Comparison of ENCODE assay signal across 20 mouse cellular contexts in the genomic region with DNA sequence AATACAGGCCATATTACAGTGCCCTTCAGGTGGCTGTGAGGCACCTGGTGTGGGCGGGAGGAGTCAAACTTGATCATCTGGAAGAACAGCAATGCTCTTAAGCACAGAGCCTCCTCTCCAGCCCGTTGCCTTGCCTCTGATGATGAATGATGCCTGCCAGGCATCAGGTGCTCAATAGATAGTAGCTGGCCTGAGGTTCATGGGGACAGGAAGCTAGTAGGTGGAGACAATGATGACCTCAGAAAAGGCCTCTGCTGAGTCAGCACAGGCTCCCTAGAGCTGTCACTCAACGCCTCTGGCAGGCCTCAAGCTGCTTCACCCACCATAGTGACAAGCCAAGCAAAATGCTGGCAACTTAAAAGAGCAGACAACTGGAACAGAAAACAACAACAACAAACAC. TPM values are rescaled to one million over a fixed set of nuclear protein-coding genes. Genes with fewer than 3 reads are reported as not detected.
DNase-seq lines count a peak whose midpoint lies in the region; ATAC-seq and TF ChIP-seq lines count a peak whose summit lies in the region.
"Had no signal": no experiment of that assay in that cellular context is flagged by ENCODE, and none has a peak within 500 bp of the region (broad histone marks: within the 10 kb centered on the region; RNA-seq: fewer than 3 reads in every experiment).

No protein-coding gene starts in this region.

- no peak overlapping the region for H3K27ac ChIP-seq in limb, embryonic 14.5 days (replicated peaks; ENCODE audit: low read depth, low read length)
- no peak overlapping the region for H3K27ac ChIP-seq in limb, embryonic 10.5 days
- no peak overlapping the region for H3K27ac ChIP-seq in MEL (ENCODE audit: control insufficient read depth, low read depth, low read length)
- no peak overlapping the region for H3K27ac ChIP-seq in stomach, postnatal 0 days (replicated peaks)
- no peak overlapping the region for H3K27ac ChIP-seq in forebrain, embryonic 11.5 days (ENCODE audit: low read depth, low read length)
- H3K27ac ChIP-seq: forebrain, embryonic 15.5 days; hindbrain, postnatal 0 days; kidney, postnatal 0 days; neural tube, embryonic 13.5 days had no signal

- DNase-seq in limb, embryonic 14.5 days (ENCODE audit: low spot score): peak; percentile 18
- no peak for DNase-seq in limb, embryonic 10.5 days (ENCODE audit: low spot score)
- peak; percentile 39 for DNase-seq in MEL (ENCODE audit: low read depth, low spot score)
- no peak for DNase-seq in stomach, postnatal 0 days (ENCODE audit: low spot score)
- DNase-seq in forebrain, embryonic 11.5 days (ENCODE audit: low spot score): no peak
- DNase-seq in layer of hippocampus, adult 9-10 months (ENCODE audit: low spot score): no peak
- DNase-seq: cerebellum, postnatal 36 days; gastrocnemius, postnatal 10 days; layer of hippocampus, adult 9-11 months; left cerebral cortex, postnatal 4 days; liver, postnatal 0 days; lung, postnatal 4 days; right cerebral cortex, adult 18-20 months had no signal

- H3K4me3 ChIP-seq in limb, embryonic 14.5 days (replicated peaks; ENCODE audit: low read length): no peak overlapping the region
- H3K4me3 ChIP-seq in limb, embryonic 10.5 days: no peak overlapping the region
- no peak overlapping the region for H3K4me3 ChIP-seq in MEL (ENCODE audit: control insufficient read depth in 1 of 2, insufficient read depth in 1 of 2, low read depth in 2 of 2, low read length in 2 of 2)
- no peak overlapping the region for H3K4me3 ChIP-seq in stomach, postnatal 0 days (ENCODE audit: low read depth, low read length)
- H3K4me3 ChIP-seq in forebrain, embryonic 11.5 days (ENCODE audit: low read depth, low read length): no peak overlapping the region
- H3K4me3 ChIP-seq: forebrain, embryonic 15.5 days; neural tube, embryonic 13.5 days had no signal

- H3K79me2 ChIP-seq in MEL (ENCODE audit: control insufficient read depth, insufficient read depth, low read length, poor library complexity): no peaks in the 10 kb centered on the region

- H3K9me3 ChIP-seq in limb, embryonic 14.5 days (ENCODE audit: control insufficient read depth, low read length): no peaks in the 10 kb centered on the region
- H3K9me3 ChIP-seq in limb, embryonic 10.5 days (replicated peaks): no peaks in the 10 kb centered on the region
- no peaks in the 10 kb centered on the region for H3K9me3 ChIP-seq in MEL (replicated peaks; ENCODE audit: insufficient read depth, low read length)
- H3K9me3 ChIP-seq in stomach, postnatal 0 days (ENCODE audit: control insufficient read depth, low read length): no peaks in the 10 kb centered on the region
- H3K9me3 ChIP-seq in forebrain, embryonic 11.5 days (ENCODE audit: control insufficient read depth, low read length): no peaks in the 10 kb centered on the region
- H3K9me3 ChIP-seq: forebrain, embryonic 15.5 days; G1E; neural tube, embryonic 13.5 days had no signal

- H3K36me3 ChIP-seq in limb, embryonic 14.5 days (ENCODE audit: control insufficient read depth, insufficient read depth, low read length): no peaks in the 10 kb centered on the region
- H3K36me3 ChIP-seq in limb, embryonic 10.5 days: no peaks in the 10 kb centered on the region
- H3K36me3 ChIP-seq in MEL (ENCODE audit: control insufficient read depth in 1 of 2, insufficient read depth in 2 of 2, low read length in 2 of 2): no peaks in the 10 kb centered on the region
- H3K36me3 ChIP-seq in stomach, postnatal 0 days (ENCODE audit: control insufficient read depth, insufficient read depth, low read length): no peaks in the 10 kb centered on the region
- H3K36me3 ChIP-seq in forebrain, embryonic 11.5 days (ENCODE audit: control insufficient read depth, insufficient read depth, low read length): no peaks in the 10 kb centered on the region
- H3K36me3 ChIP-seq: forebrain, embryonic 15.5 days; G1E; neural tube, embryonic 13.5 days had no signal

- no peak for TF ChIP-seq POLR2A in limb, embryonic 14.5 days (IDR thresholded peaks at IDR 0.05; ENCODE audit: borderline replicate concordance, extremely low read depth, insufficient read depth, insufficient read length)
- no peak for TF ChIP-seq POLR2A in MEL (IDR thresholded peaks at IDR 0.05; ENCODE audit: control insufficient read depth in 1 of 2, insufficient read depth in 1 of 2, low read depth in 1 of 2, low read length in 2 of 2, poor library complexity in 1 of 2)

- no peak for TF ChIP-seq CTCF in MEL (IDR thresholded peaks at IDR 0.05 in 2 of 3, conservative IDR thresholded peaks at IDR 0.05 in 1 of 3; ENCODE audit: control insufficient read depth in 1 of 3, insufficient read depth in 1 of 3, low read depth in 2 of 3, low read length in 3 of 3, poor library complexity in 1 of 3, severe bottlenecking in 1 of 3)
- no peak for TF ChIP-seq CTCF in stomach, postnatal 0 days (IDR thresholded peaks at IDR 0.05; ENCODE audit: low read depth)

- H3K27me3 ChIP-seq in limb, embryonic 14.5 days (ENCODE audit: control insufficient read depth, insufficient read depth, low read length): no peaks in the 10 kb centered on the region
- H3K27me3 ChIP-seq in limb, embryonic 10.5 days (ENCODE audit: low read depth, poor library complexity, severe bottlenecking): no peaks in the 10 kb centered on the region
- peaks cover 0 to 2% of the 10 kb centered on the region in 2 experiments; a peak in 2 of 4 replicates for H3K27me3 ChIP-seq in MEL (ENCODE audit: control insufficient read depth in 1 of 2, insufficient read depth in 2 of 2, low read length in 2 of 2)
- H3K27me3 ChIP-seq in stomach, postnatal 0 days (ENCODE audit: control insufficient read depth, insufficient read depth, low read length): no peaks in the 10 kb centered on the region
- no peaks in the 10 kb centered on the region for H3K27me3 ChIP-seq in forebrain, embryonic 11.5 days (ENCODE audit: control insufficient read depth, insufficient read depth, low read length)
- H3K27me3 ChIP-seq: forebrain, embryonic 15.5 days; neural tube, embryonic 13.5 days had no signal

- TF ChIP-seq RAD21 in MEL (IDR thresholded peaks at IDR 0.05; ENCODE audit: low read depth, low read length): no peak

- no peak overlapping the region for H3K4me2 ChIP-seq in limb, embryonic 14.5 days (replicated peaks; ENCODE audit: low read depth, low read length, severe bottlenecking)
- no peak overlapping the region for H3K4me2 ChIP-seq in stomach, postnatal 0 days (replicated peaks; ENCODE audit: low read depth)
- H3K4me2 ChIP-seq in forebrain, embryonic 11.5 days (ENCODE audit: low read depth, low read length, severe bottlenecking): no peak overlapping the region
- H3K4me2 ChIP-seq: forebrain, embryonic 15.5 days; neural tube, embryonic 13.5 days had no signal

- no peak for ATAC-seq in limb, embryonic 14.5 days (ENCODE audit: low FRiP score, low read depth)
- ATAC-seq in common myeloid progenitor, adult 5-6 weeks (replicated peaks; ENCODE audit: low read depth, poor library complexity, severe bottlenecking): peak; percentile 56; the same call in 1 of the 2 replicates
- peak; percentile 67 for ATAC-seq in stomach, postnatal 0 days (ENCODE audit: low FRiP score, low TSS enrichment)
- ATAC-seq in forebrain, embryonic 11.5 days (replicated peaks; ENCODE audit: low FRiP score): no peak
- ATAC-seq: activated CD4-positive, CD25-positive, alpha-beta regulatory T cell, adult 4 months; forebrain, embryonic 15.5 days; hindbrain, postnatal 0 days; liver, postnatal 0 days had no signal

- no peaks in the 10 kb centered on the region for H3K4me1 ChIP-seq in limb, embryonic 14.5 days (ENCODE audit: control insufficient read depth, insufficient read depth, low read length)
- H3K4me1 ChIP-seq in limb, embryonic 10.5 days: no peaks in the 10 kb centered on the region
- H3K4me1 ChIP-seq in MEL (ENCODE audit: control insufficient read depth in 1 of 2, insufficient read depth in 2 of 2, low read length in 2 of 2): no peaks in the 10 kb centered on the region; a peak in 1 of 4 replicates
- no peaks in the 10 kb centered on the region for H3K4me1 ChIP-seq in stomach, postnatal 0 days (replicated peaks; ENCODE audit: control insufficient read depth, insufficient read depth)
- no peaks in the 10 kb centered on the region for H3K4me1 ChIP-seq in forebrain, embryonic 11.5 days (replicated peaks; ENCODE audit: control insufficient read depth, insufficient read depth, low read length)
- H3K4me1 ChIP-seq: forebrain, embryonic 15.5 days; neural tube, embryonic 13.5 days had no signal

- no peak overlapping the region for H3K9ac ChIP-seq in limb, embryonic 14.5 days (ENCODE audit: low read depth, low read length, severe bottlenecking)
- H3K9ac ChIP-seq in MEL (ENCODE audit: control insufficient read depth, low read depth, low read length, poor library complexity, severe bottlenecking): no peak overlapping the region
- no peak overlapping the region for H3K9ac ChIP-seq in stomach, postnatal 0 days (ENCODE audit: low read length)
- H3K9ac ChIP-seq in forebrain, embryonic 11.5 days (ENCODE audit: low read length): no peak overlapping the region
- H3K9ac ChIP-seq: forebrain, embryonic 15.5 days; liver, postnatal 0 days; neural tube, embryonic 13.5 days had no signal

- WGBS in limb, embryonic 14.5 days: 48% methylated on average over 3 of the region's 3 CpGs
- 66% methylated on average over 3 of the region's 3 CpGs for WGBS in limb, embryonic 10.5 days
- 35% methylated on average over 3 of the region's 3 CpGs for WGBS in stomach, postnatal 0 days
- 71% methylated on average over 3 of the region's 3 CpGs for WGBS in forebrain, embryonic 11.5 days

- no peak for TF ChIP-seq EP300 in MEL (IDR thresholded peaks at IDR 0.05; ENCODE audit: low read depth in 1 of 2, low read length in 2 of 2)
- peak; percentile 43 for TF ChIP-seq EP300 in stomach, postnatal 0 days (optimal IDR thresholded peaks at IDR 0.05)

RNA-seq across cellular contexts. Expression of a gene that starts 36.9 kb away (rescaled TPM):
- 24.7 and 35.5 TPM in 2 replicates for polyA plus RNA-seq in limb, embryonic 14.5 days (2012; rRNA removed)
- 15.0 and 16.9 TPM in 2 replicates for polyA plus RNA-seq in limb, embryonic 14.5 days (2014; fragmentation: Nextera tagmentation; extraction: Ambion mirVana)
- polyA plus RNA-seq in limb, embryonic 10.5 days (2016; fragmentation: Nextera tagmentation; extraction: Ambion mirVana): 19.4 and 19.7 TPM in 2 replicates
- total RNA-seq in MEL (2012; rRNA removed): 11.8 and 14.8 TPM in 2 replicates
- polyA plus RNA-seq in MEL (2012; ENCODE audit: insufficient read depth in 1 of 2, insufficient read length in 2 of 2, low read depth in 1 of 2, low replicate concordance in 2 of 2, missing spikeins in 1 of 2): 10 to 100 TPM in 1 of 2 experiments, not detected in 1; 19.1 TPM
- total RNA-seq in common myeloid progenitor, adult 5-6 weeks (2017): 17.8 and 20.4 TPM in 2 replicates
- 10.3 and 12.0 TPM in 2 replicates for polyA plus RNA-seq in stomach, postnatal 0 days (2015; fragmentation: Nextera tagmentation; extraction: Ambion mirVana)
- polyA plus RNA-seq in forebrain, embryonic 11.5 days (2014; fragmentation: Nextera tagmentation; extraction: Ambion mirVana): 27.9 and 33.0 TPM in 2 replicates

RNA-seq across cellular contexts. Expression of a gene that starts 52.6 kb away (rescaled TPM):
- 14.8 and 15.3 TPM in 2 replicates for polyA plus RNA-seq in limb, embryonic 14.5 days (2012; rRNA removed)
- polyA plus RNA-seq in limb, embryonic 14.5 days (2014; fragmentation: Nextera tagmentation; extraction: Ambion mirVana): 25.6 and 26.8 TPM in 2 replicates
- polyA plus RNA-seq in limb, embryonic 10.5 days (2016; fragmentation: Nextera tagmentation; extraction: Ambion mirVana): 14.3 and 16.1 TPM in 2 replicates
- not detected in 2 replicates for total RNA-seq in MEL (2012; rRNA removed)
- polyA plus RNA-seq in MEL (2012; ENCODE audit: insufficient read depth in 1 of 2, insufficient read length in 2 of 2, low read depth in 1 of 2, low replicate concordance in 2 of 2, missing spikeins in 1 of 2): not detected
- total RNA-seq in common myeloid progenitor, adult 5-6 weeks (2017): 0.19 and 0.41 TPM in 2 replicates
- polyA plus RNA-seq in stomach, postnatal 0 days (2015; fragmentation: Nextera tagmentation; extraction: Ambion mirVana): 34.3 and 34.9 TPM in 2 replicates
- polyA plus RNA-seq in forebrain, embryonic 11.5 days (2014; fragmentation: Nextera tagmentation; extraction: Ambion mirVana): 20.8 and 23.0 TPM in 2 replicates
- total RNA-seq: G1E had no signal
- polyA plus RNA-seq: activated CD4-positive, CD25-positive, alpha-beta regulatory T cell, adult 4 months; G1E had no signal

Comparison
In these comparisons a context has a peak if more than half of its experiments do, and no peak if none do; other contexts are left out.
1. DNase-seq: peak in limb, embryonic 14.5 days (single experiment) and MEL (single experiment); none in limb, embryonic 10.5 days (single experiment), stomach, postnatal 0 days (single experiment), forebrain, embryonic 11.5 days (single experiment) and layer of hippocampus, adult 9-10 months (single experiment).
2. ATAC-seq: peak in common myeloid progenitor, adult 5-6 weeks (single experiment) and stomach, postnatal 0 days (single experiment); none in limb, embryonic 14.5 days (single experiment) and forebrain, embryonic 11.5 days (single experiment).
3. RNA of a gene that starts 52.6 kb away (polyA plus RNA-seq): 34.3 to 34.9 TPM in stomach, postnatal 0 days, 14.8 to 26.8 TPM in limb, embryonic 14.5 days, 20.8 to 23.0 TPM in forebrain, embryonic 11.5 days and 14.3 to 16.1 TPM in limb, embryonic 10.5 days; not detected in MEL; every median in the first group is over 10 times any median in the second.